In the genomic region with DNA sequence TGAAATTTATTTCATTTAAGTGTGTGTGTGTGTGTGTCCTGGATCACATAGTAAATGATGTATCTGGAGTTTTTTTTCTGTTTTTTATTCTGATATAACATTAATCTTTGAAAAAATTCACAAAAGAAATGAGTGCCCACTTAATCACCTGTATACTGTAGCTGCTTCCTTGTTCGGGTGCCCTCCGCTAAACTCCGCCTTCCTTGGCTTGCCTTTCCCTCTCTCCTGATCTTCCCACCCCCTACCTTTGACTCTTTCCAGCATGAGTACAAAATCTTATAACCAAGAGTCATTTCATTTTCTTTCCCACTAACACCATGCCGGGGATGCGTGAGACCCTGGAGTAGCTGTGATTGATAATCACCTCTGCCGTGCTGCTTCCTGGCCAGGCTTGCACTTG, we compare ENCODE assay signal across 11 mouse cellular contexts. TPM values are rescaled to one million over a fixed set of nuclear protein-coding genes. Genes with fewer than 3 reads are reported as not detected.
DNase-seq lines count a peak whose midpoint lies in the region; ATAC-seq and TF ChIP-seq lines count a peak whose summit lies in the region.
"Had no signal": no experiment of that assay in that cellular context is flagged by ENCODE, and none has a peak within 500 bp of the region (broad histone marks: within the 10 kb centered on the region; RNA-seq: fewer than 3 reads in every experiment).

No protein-coding gene starts in this region.

- H3K9ac ChIP-seq in lung, postnatal 0 days (replicated peaks; ENCODE audit: low read depth), result no peak overlapping the region
- no peak overlapping the region for H3K9ac ChIP-seq in stomach, postnatal 0 days (ENCODE audit: low read length)

- TF ChIP-seq CTCF in gastrocnemius, adult 2 months (IDR thresholded peaks at IDR 0.05), result no peak
- TF ChIP-seq CTCF in lung, postnatal 0 days (IDR thresholded peaks at IDR 0.05), result no peak
- no peak for TF ChIP-seq CTCF in stomach, postnatal 0 days (IDR thresholded peaks at IDR 0.05; ENCODE audit: low read depth)

- intact Hi-C loops in gastrocnemius, adult 2 months (cut with DNase I), result loop anchor here (5.0 kb wide), 2 partner anchors 115 to 215 kb away; partner anchors contain the start of gene Gnai3

- no peaks in the 10 kb centered on the region for H3K36me3 ChIP-seq in lung, postnatal 0 days (ENCODE audit: insufficient read depth, low read length)
- H3K36me3 ChIP-seq in stomach, postnatal 0 days (ENCODE audit: control insufficient read depth, insufficient read depth, low read length), result no peaks in the 10 kb centered on the region
- H3K36me3 ChIP-seq: liver, embryonic 13.5 days had no signal

- H3K27me3 ChIP-seq in lung, postnatal 0 days (replicated peaks; ENCODE audit: insufficient read depth, low read length), result no peaks in the 10 kb centered on the region
- H3K27me3 ChIP-seq in stomach, postnatal 0 days (ENCODE audit: control insufficient read depth, insufficient read depth, low read length), result no peaks in the 10 kb centered on the region
- H3K27me3 ChIP-seq: liver, embryonic 13.5 days had no signal

- peak overlapping the region; percentile 80 for H3K27ac ChIP-seq in gastrocnemius, adult 2 months
- H3K27ac ChIP-seq in lung, postnatal 0 days (ENCODE audit: low read length), result no peak overlapping the region
- H3K27ac ChIP-seq in stomach, postnatal 0 days (replicated peaks), result 0 out of 2 replicates have a peak overlapping the region, but pooled peaks have one; percentile 6
- H3K27ac ChIP-seq: liver, embryonic 13.5 days had no signal

- no peaks in the 10 kb centered on the region for H3K9me3 ChIP-seq in lung, postnatal 0 days (ENCODE audit: low read length)
- no peaks in the 10 kb centered on the region for H3K9me3 ChIP-seq in stomach, postnatal 0 days (ENCODE audit: control insufficient read depth, low read length)
- H3K9me3 ChIP-seq: liver, embryonic 13.5 days had no signal

- TF ChIP-seq EP300 in lung, postnatal 0 days (IDR thresholded peaks at IDR 0.05), result no peak
- no peak for TF ChIP-seq EP300 in stomach, postnatal 0 days (optimal IDR thresholded peaks at IDR 0.05)

- DNase-seq in gastrocnemius, adult 2 months, result no peak
- no peak for DNase-seq in gastrocnemius, adult 18-20 months (ENCODE audit: low spot score)
- peak; percentile 23 for DNase-seq in lung, postnatal 0 days (ENCODE audit: low spot score)
- DNase-seq in lung, postnatal 36 days, result no peak
- DNase-seq in kidney, postnatal 14 days, result peak; percentile 44
- DNase-seq in stomach, postnatal 0 days (ENCODE audit: low spot score), result peak; percentile 57
- DNase-seq in spleen, postnatal 4 days (ENCODE audit: low spot score in 2 of 2), result no peak
- DNase-seq in urinary bladder, adult 18-20 months (ENCODE audit: low spot score in 2 of 2), result no peak

- H3K4me3 ChIP-seq in gastrocnemius, adult 2 months, result peak overlapping the region; percentile 56
- no peak overlapping the region for H3K4me3 ChIP-seq in lung, postnatal 0 days (ENCODE audit: low read depth, low read length)
- no peak overlapping the region for H3K4me3 ChIP-seq in stomach, postnatal 0 days (ENCODE audit: low read depth, low read length)

- WGBS in lung, postnatal 0 days, result 47% methylated on average over 6 of the region's 6 CpGs
- WGBS in stomach, postnatal 0 days, result 43% methylated on average over 6 of the region's 6 CpGs

- ATAC-seq in lung, postnatal 0 days, result no peak
- peak; percentile 65 for ATAC-seq in stomach, postnatal 0 days (ENCODE audit: low FRiP score, low TSS enrichment)

- no peak overlapping the region for H3K4me2 ChIP-seq in lung, postnatal 0 days (replicated peaks; ENCODE audit: low read depth, low read length)
- H3K4me2 ChIP-seq in stomach, postnatal 0 days (replicated peaks; ENCODE audit: low read depth), result no peak overlapping the region

- H3K4me1 ChIP-seq in lung, postnatal 0 days (ENCODE audit: insufficient read depth, low read depth, low read length), result peaks cover 3% of the 10 kb centered on the region; the same call in 1 of the 2 replicates
- H3K4me1 ChIP-seq in stomach, postnatal 0 days (replicated peaks; ENCODE audit: control insufficient read depth, insufficient read depth), result no peaks in the 10 kb centered on the region

RNA-seq across cellular contexts. Expression of gene Gstm7, which starts 0.5 kb away (rescaled TPM):
- 10 to 100 TPM in 1 of 2 experiments, 1 to 10 TPM in 1; 9.5 to 25.7 TPM for total RNA-seq in gastrocnemius, adult 2 months (2021)
- total RNA-seq in gastrocnemius, adult 18-20 months (2021), result 10 to 100 TPM; 12.8 to 14.7 TPM
- polyA plus RNA-seq in lung, postnatal 0 days (2015; fragmentation: Nextera tagmentation; extraction: Ambion mirVana), result 5.6 and 6.5 TPM in 2 replicates
- 12.4 and 15.9 TPM in 2 replicates for polyA plus RNA-seq in stomach, postnatal 0 days (2015; fragmentation: Nextera tagmentation; extraction: Ambion mirVana)

RNA-seq across cellular contexts. Expression of gene Gstm6, which starts 11.4 kb away (rescaled TPM):
- under 1 TPM in 1 of 2 experiments, not detected in 1; 0.36 TPM for total RNA-seq in gastrocnemius, adult 2 months (2021)
- total RNA-seq in gastrocnemius, adult 18-20 months (2021), result under 1 TPM; 0.45 to 0.46 TPM
- polyA plus RNA-seq in lung, postnatal 0 days (2015; fragmentation: Nextera tagmentation; extraction: Ambion mirVana), result 3.6 and 4.1 TPM in 2 replicates
- polyA plus RNA-seq in stomach, postnatal 0 days (2015; fragmentation: Nextera tagmentation; extraction: Ambion mirVana), result 13.7 and 15.8 TPM in 2 replicates
- total RNA-seq: hematopoietic stem cell, adult 5-6 weeks had no signal
- polyA plus RNA-seq: C2C12 had no signal

RNA-seq across cellular contexts. Expression of gene Gstm5, which starts 36.5 kb away (rescaled TPM):
- 10 to 100 TPM; 74.7 to 87.2 TPM for total RNA-seq in gastrocnemius, adult 2 months (2021)
- total RNA-seq in gastrocnemius, adult 18-20 months (2021), result 10 to 100 TPM; 86.9 to 93.2 TPM
- 47.2 and 50.4 TPM in 2 replicates for polyA plus RNA-seq in lung, postnatal 0 days (2015; fragmentation: Nextera tagmentation; extraction: Ambion mirVana)
- polyA plus RNA-seq in stomach, postnatal 0 days (2015; fragmentation: Nextera tagmentation; extraction: Ambion mirVana), result 249 and 273 TPM in 2 replicates

RNA-seq across cellular contexts. Expression of gene Gstm3, which starts 37.0 kb away (rescaled TPM):
- total RNA-seq in gastrocnemius, adult 2 months (2021), result not detected
- not detected for total RNA-seq in gastrocnemius, adult 18-20 months (2021)
- polyA plus RNA-seq in lung, postnatal 0 days (2015; fragmentation: Nextera tagmentation; extraction: Ambion mirVana), result 0.27 and 0.40 TPM in 2 replicates
- 53.8 and 54.0 TPM in 2 replicates for polyA plus RNA-seq in stomach, postnatal 0 days (2015; fragmentation: Nextera tagmentation; extraction: Ambion mirVana)
- total RNA-seq: hematopoietic stem cell, adult 5-6 weeks had no signal
- polyA plus RNA-seq: C2C12 had no signal

RNA-seq across cellular contexts. Expression of gene Gstm2, which starts 54.1 kb away (rescaled TPM):
- 100 to 1,000 TPM in 1 of 2 experiments, 10 to 100 TPM in 1; 63.0 to 111 TPM for total RNA-seq in gastrocnemius, adult 2 months (2021)
- total RNA-seq in gastrocnemius, adult 18-20 months (2021), result 100 to 1,000 TPM in 1 of 2 experiments, 10 to 100 TPM in 1; 95.2 to 129 TPM
- polyA plus RNA-seq in lung, postnatal 0 days (2015; fragmentation: Nextera tagmentation; extraction: Ambion mirVana), result 129 and 132 TPM in 2 replicates
- 189 and 195 TPM in 2 replicates for polyA plus RNA-seq in stomach, postnatal 0 days (2015; fragmentation: Nextera tagmentation; extraction: Ambion mirVana)

Comparison
In these comparisons a context has a peak if more than half of its experiments do, and no peak if none do; other contexts are left out.
1. DNase-seq: peak in lung, postnatal 0 days (single experiment), kidney, postnatal 14 days (single experiment) and stomach, postnatal 0 days (single experiment); none in gastrocnemius, adult 2 months (single experiment), gastrocnemius, adult 18-20 months (single experiment), lung, postnatal 36 days (single experiment), spleen, postnatal 4 days (0 of 2) and urinary bladder, adult 18-20 months (0 of 2).